ENCODE assay signal across 8 mouse cellular contexts in genomic region chrX:10993005-10993377, GRCm38 (mm10).
DNase-seq lines count a peak whose midpoint lies in the region; ATAC-seq and TF ChIP-seq lines count a peak whose summit lies in the region.

No protein-coding gene starts in this region.

- no peaks in the 10 kb centered on the region; the same call in 1 of the 2 replicates for H3K4me1 ChIP-seq in forebrain, embryonic 11.5 days (replicated peaks; ENCODE audit: control insufficient read depth, insufficient read depth, low read length)
- no peaks in the 10 kb centered on the region for H3K4me1 ChIP-seq in hindbrain, postnatal 0 days (ENCODE audit: insufficient read depth, low read length)
- H3K4me1 ChIP-seq in lung, postnatal 0 days (ENCODE audit: insufficient read depth, low read depth, low read length) = no peaks in the 10 kb centered on the region

- H3K4me3 ChIP-seq in forebrain, embryonic 11.5 days (ENCODE audit: low read depth, low read length) = no peak overlapping the region
- H3K4me3 ChIP-seq in hindbrain, postnatal 0 days (ENCODE audit: low read length) = no peak overlapping the region
- H3K4me3 ChIP-seq in lung, postnatal 0 days (ENCODE audit: low read depth, low read length) = 0 out of 2 replicates have a peak overlapping the region, but pooled peaks have one; percentile 2

- peak; percentile 11; the same call in 1 of the 2 replicates for ATAC-seq in frontal cortex, adult (ENCODE audit: low TSS enrichment)
- ATAC-seq in forebrain, embryonic 11.5 days (replicated peaks; ENCODE audit: low FRiP score) = 0 out of 2 replicates have a peak, but pooled peaks have one; percentile 11
- ATAC-seq in hindbrain, postnatal 0 days = peak; percentile 76
- ATAC-seq in lung, postnatal 0 days = peak; percentile 60

- WGBS in forebrain, embryonic 11.5 days = 26% methylated on average over 6 of the region's 6 CpGs
- 26% methylated on average over 6 of the region's 6 CpGs for WGBS in hindbrain, postnatal 0 days
- 13% methylated on average over 5 of the region's 6 CpGs for WGBS in lung, postnatal 0 days

- peak overlapping the region; percentile 84 for H3K27ac ChIP-seq in forebrain, embryonic 11.5 days (ENCODE audit: low read depth, low read length)
- peak overlapping the region; percentile 72; the same call in 1 of the 2 replicates for H3K27ac ChIP-seq in hindbrain, postnatal 0 days
- H3K27ac ChIP-seq in lung, postnatal 0 days (ENCODE audit: low read length) = no peak overlapping the region

- no peak for TF ChIP-seq CTCF in hindbrain, postnatal 0 days (IDR thresholded peaks at IDR 0.05; ENCODE audit: low read depth)
- TF ChIP-seq CTCF in lung, postnatal 0 days (IDR thresholded peaks at IDR 0.05) = no peak

- TF ChIP-seq EP300 in lung, postnatal 0 days (IDR thresholded peaks at IDR 0.05) = no peak

- H3K4me2 ChIP-seq in forebrain, embryonic 11.5 days (ENCODE audit: low read depth, low read length, severe bottlenecking) = peak overlapping the region; percentile 43
- peak overlapping the region; percentile 47; the same call in 1 of the 2 replicates for H3K4me2 ChIP-seq in hindbrain, postnatal 0 days (ENCODE audit: low read depth, low read length)
- peak overlapping the region; percentile 45 for H3K4me2 ChIP-seq in lung, postnatal 0 days (replicated peaks; ENCODE audit: low read depth, low read length)

- no peaks in the 10 kb centered on the region for H3K27me3 ChIP-seq in forebrain, embryonic 11.5 days (ENCODE audit: control insufficient read depth, insufficient read depth, low read length)
- no peaks in the 10 kb centered on the region for H3K27me3 ChIP-seq in hindbrain, postnatal 0 days (ENCODE audit: insufficient read depth, low read length)
- H3K27me3 ChIP-seq in lung, postnatal 0 days (replicated peaks; ENCODE audit: insufficient read depth, low read length) = no peaks in the 10 kb centered on the region

- H3K9ac ChIP-seq in forebrain, embryonic 11.5 days (ENCODE audit: low read length) = no peak overlapping the region; the same call in 1 of the 2 replicates
- H3K9ac ChIP-seq in hindbrain, postnatal 0 days (replicated peaks; ENCODE audit: low read length) = no peak overlapping the region
- no peak overlapping the region for H3K9ac ChIP-seq in lung, postnatal 0 days (replicated peaks; ENCODE audit: low read depth)

- H3K36me3 ChIP-seq in forebrain, embryonic 11.5 days (ENCODE audit: control insufficient read depth, insufficient read depth, low read length) = no peaks in the 10 kb centered on the region
- no peaks in the 10 kb centered on the region for H3K36me3 ChIP-seq in hindbrain, postnatal 0 days (ENCODE audit: insufficient read depth, low read length)
- no peaks in the 10 kb centered on the region for H3K36me3 ChIP-seq in lung, postnatal 0 days (ENCODE audit: insufficient read depth, low read length)

- H3K9me3 ChIP-seq in forebrain, embryonic 11.5 days (ENCODE audit: control insufficient read depth, low read length) = no peaks in the 10 kb centered on the region
- H3K9me3 ChIP-seq in hindbrain, postnatal 0 days (ENCODE audit: low read length) = no peaks in the 10 kb centered on the region
- H3K9me3 ChIP-seq in lung, postnatal 0 days (ENCODE audit: low read length) = no peaks in the 10 kb centered on the region

- DNase-seq in frontal cortex, postnatal 25 days (ENCODE audit: low spot score in 2 of 2) = no peak
- peak; percentile 1 for DNase-seq in ZHBTc4 (ENCODE audit: low read depth, low spot score)
- DNase-seq in forebrain, embryonic 11.5 days (ENCODE audit: low spot score) = no peak
- DNase-seq in hindbrain, postnatal 0 days (ENCODE audit: low spot score) = peak; percentile 71
- peak; percentile 46 for DNase-seq in lung, postnatal 0 days (ENCODE audit: low spot score)
- DNase-seq in B cell, adult 2 months = no peak
- no peak for DNase-seq in layer of hippocampus, postnatal 25 days (ENCODE audit: extremely low spot score in 1 of 2, low spot score in 1 of 2)

Comparison
In these comparisons a context has a peak if more than half of its experiments do, and no peak if none do; other contexts are left out.
1. ATAC-seq: peak in every context shown above with its lines; median percentile 76 in hindbrain, postnatal 0 days; 60 in lung, postnatal 0 days; 11 in frontal cortex, adult; 11 in forebrain, embryonic 11.5 days.
2. DNase-seq: peak in ZHBTc4 (single experiment), hindbrain, postnatal 0 days (single experiment) and lung, postnatal 0 days (single experiment); none in frontal cortex, postnatal 25 days (0 of 2), forebrain, embryonic 11.5 days (single experiment), B cell, adult 2 months (0 of 2) and layer of hippocampus, postnatal 25 days (0 of 2).
3. Peak in every context shown above with its lines, with median percentiles within 50 percentile points of each other: H3K4me2 ChIP-seq.